Mouse (Mus musculus) liver, embryonic 16.5 days (tissue): ENCODE measurements around the gene Dmbt1. TPM values are rescaled to one million over a fixed set of nuclear protein-coding genes. Genes with fewer than 3 reads are reported as not detected.

ENCODE experiments used
- ATAC-seq: fragments of 200-750 bp; cut with Nextera tagmentation; 2 replicates; pipeline ENCODE4 v1.8.0; 2017; ENCODE audit warnings: low read depth, mild to moderate bottlenecking, moderate number of reproducible peaks, moderate library complexity
- H3K27ac ChIP-seq: fragments of 300-500 bp; sonication (generic); 2 replicates; pipeline ENCODE4 v1.5.1; 2014; ENCODE audit warnings: mild to moderate bottlenecking, low read length
- H3K27me3 ChIP-seq: fragments of 300-500 bp; sonication (generic); 2 replicates; pipeline ENCODE4 v1.6.1; 2014; ENCODE audit warnings: low read depth, low read length, mixed read lengths; ENCODE audit not compliant: control insufficient read depth, insufficient read depth
- H3K36me3 ChIP-seq: fragments of 300-500 bp; sonication (generic); 2 replicates; pipeline ENCODE4 v1.6.1; 2014; ENCODE audit warnings: mild to moderate bottlenecking; ENCODE audit not compliant: control insufficient read depth, insufficient read depth
- H3K4me1 ChIP-seq: fragments of 300-500 bp; sonication (generic); 2 replicates; pipeline ENCODE4 v1.6.1; 2014; ENCODE audit warnings: low read depth, low read length, mixed read lengths; ENCODE audit not compliant: control insufficient read depth
- H3K4me2 ChIP-seq: fragments of 300-500 bp; sonication (generic); 2 replicates; pipeline ENCODE4 v1.6.1; 2014; ENCODE audit warnings: low read depth, low read length, mixed read lengths
- H3K4me3 ChIP-seq: fragments of 300-500 bp; sonication (generic); 2 replicates; pipeline ENCODE4 v1.5.1; 2014; ENCODE audit warnings: low read depth, mild to moderate bottlenecking, low read length
- H3K9ac ChIP-seq: fragments of 300-500 bp; sonication (generic); 2 replicates; pipeline ENCODE4 v1.6.1; 2014; ENCODE audit warnings: low read depth, low read length
- H3K9me3 ChIP-seq: fragments of 300-500 bp; sonication (generic); replicated peaks from 2 replicates; pipeline ENCODE4 v1.6.1; 2016; ENCODE audit warnings: low read length; ENCODE audit not compliant: control insufficient read depth
- WGBS: fragments of 180-500 bp; shearing (Covaris S2); extraction: QIAGEN DNeasy Blood & Tissue Kit; methylation state at CpG from one replicate; pipeline ENCODE4 v1.1.7; 2014; ENCODE audit not compliant: insufficient replicate concordance; 5-methylcytosine and 5-hydroxymethylcytosine counted together
- polyA plus RNA-seq: library from polyadenylated mRNA; unstranded; fragments of >200 nt; fragmentation: Nextera tagmentation; extraction: Ambion mirVana; gene quantifications from 2 replicates; pipeline ENCODE4 v1.2.1, GENCODE M21; 2015

Dmbt1 gene
- polyA plus RNA-seq, result 3.9 TPM in 1 of 2 replicates, not detected in the other

DNA sequence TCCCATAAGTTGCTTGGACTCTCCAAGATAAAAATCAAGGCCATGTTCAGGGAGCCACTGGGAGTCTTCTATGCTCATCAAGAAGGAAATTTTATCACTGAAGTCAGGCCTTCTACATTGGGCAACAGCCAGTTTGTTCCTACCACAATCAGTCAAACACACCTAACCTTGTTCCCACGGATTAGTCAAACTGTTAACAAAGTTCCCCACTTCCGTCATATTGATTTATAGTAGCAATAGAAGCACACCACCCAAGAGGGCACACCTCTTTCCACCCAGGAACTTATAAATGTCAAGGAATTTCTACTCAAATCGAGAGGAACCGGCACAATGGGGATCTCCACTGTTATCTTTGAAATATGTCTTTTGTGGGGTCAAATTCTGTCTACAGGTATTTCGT, at the start of gene Dmbt1:
Gene Dmbt1 (plus strand): TSS at position 299 of the 400 bp plus-strand sequence.
- Histone ChIP-seq H3K4me3 (no peak within 1 kb of the TSS), H3K4me2 (no peak within 1 kb of the TSS), H3K9ac (no peak within 1 kb of the TSS), H3K27me3 (no peaks in the 10 kb centered on the region), H3K27ac (no peak within 1 kb of the TSS), H3K9me3 (no peaks in the 10 kb centered on the region), H3K4me1 (no peaks in the 10 kb centered on the region), H3K36me3 (no peaks in the 10 kb centered on the region)
- ATAC-seq, result no peak
- WGBS, result 54% methylated on average over 5 of the region's 5 CpGs

DNA sequence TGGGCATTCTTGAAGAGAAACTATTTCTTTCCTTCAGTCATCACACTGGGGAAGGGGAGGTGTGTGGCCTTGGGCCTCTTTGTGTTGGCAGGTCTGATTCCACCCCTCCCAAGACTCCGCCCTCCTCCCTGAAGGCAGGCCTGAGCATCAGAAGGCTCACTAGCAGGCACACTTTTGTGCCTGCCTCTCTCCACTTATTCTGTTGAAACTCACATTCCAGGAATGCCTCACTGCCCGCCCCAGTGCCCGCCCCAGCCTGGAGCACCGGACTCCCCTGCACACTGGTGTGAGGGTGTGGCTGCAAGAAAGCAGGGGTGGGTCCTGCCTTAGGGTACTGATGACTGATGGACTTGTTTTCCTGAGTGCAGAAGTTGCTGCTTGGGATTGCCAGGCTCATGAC, 49.5 kb upstream of the Dmbt1 start:
- H3K27ac ChIP-seq, result no peak overlapping the region
- WGBS, result 56% methylated on average over 4 of the region's 4 CpGs
- H3K4me1 ChIP-seq, result no peaks in the 10 kb centered on the region
- H3K27me3 ChIP-seq, result no peaks in the 10 kb centered on the region
- H3K36me3 ChIP-seq, result no peaks in the 10 kb centered on the region
- H3K9me3 ChIP-seq, result no peaks in the 10 kb centered on the region
- ATAC-seq, result no peak
- no peak overlapping the region for H3K9ac ChIP-seq
- no peak overlapping the region for H3K4me3 ChIP-seq
- H3K4me2 ChIP-seq, result no peak overlapping the region

DNA sequence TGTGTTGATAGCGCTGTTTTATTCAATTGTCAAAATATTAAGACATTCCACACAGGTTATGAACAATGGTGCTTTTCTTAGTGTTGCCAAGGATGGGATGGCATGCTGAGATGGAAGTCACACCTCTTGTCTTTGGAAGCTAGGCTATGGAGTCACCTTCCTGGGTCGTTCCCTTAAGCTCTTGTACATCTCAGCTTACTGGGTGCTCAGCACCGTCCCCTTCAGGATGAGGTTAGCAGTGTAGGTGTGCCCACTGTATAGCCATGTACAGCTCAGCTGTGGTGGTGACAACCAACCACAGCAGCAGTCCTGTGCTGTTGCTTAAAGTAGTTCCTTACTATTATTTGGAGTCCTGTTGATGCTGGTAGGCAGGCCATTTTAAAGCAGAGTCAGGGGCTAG, 49.0 kb upstream of the Dmbt1 start:
- no peaks in the 10 kb centered on the region for H3K36me3 ChIP-seq
- no peaks in the 10 kb centered on the region for H3K27me3 ChIP-seq
- no peak overlapping the region for H3K27ac ChIP-seq
- no peak overlapping the region for H3K9ac ChIP-seq
- WGBS, result 45% methylated on average over 3 of the region's 3 CpGs
- no peak overlapping the region for H3K4me2 ChIP-seq
- no peaks in the 10 kb centered on the region for H3K4me1 ChIP-seq
- no peak for ATAC-seq
- no peak overlapping the region for H3K4me3 ChIP-seq
- no peaks in the 10 kb centered on the region for H3K9me3 ChIP-seq

DNA sequence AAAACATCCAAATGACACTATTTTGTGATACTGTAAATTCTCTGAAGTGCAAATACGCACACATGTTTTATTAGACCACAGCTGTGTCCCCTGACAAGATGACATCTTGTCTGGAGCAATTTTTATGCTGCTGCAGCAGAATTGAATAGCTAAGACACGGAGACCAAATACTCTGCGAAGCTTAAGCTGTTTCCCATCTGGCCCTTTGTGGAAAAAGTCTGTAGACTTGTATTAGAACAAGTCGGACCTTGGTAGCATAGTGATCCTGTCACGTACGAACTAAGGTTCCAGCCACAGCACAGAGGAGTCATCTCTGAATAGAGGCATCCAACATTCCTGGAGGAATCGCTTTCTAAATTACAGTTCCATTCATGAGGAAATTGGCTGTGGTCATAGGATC, 47.6 kb upstream of the Dmbt1 start:
- no peak overlapping the region for H3K9ac ChIP-seq
- 77% methylated on average over 7 of the region's 7 CpGs for WGBS
- ATAC-seq, result no peak
- H3K4me2 ChIP-seq, result no peak overlapping the region
- no peaks in the 10 kb centered on the region for H3K9me3 ChIP-seq
- no peak overlapping the region for H3K4me3 ChIP-seq
- H3K27me3 ChIP-seq, result no peaks in the 10 kb centered on the region
- H3K27ac ChIP-seq, result no peak overlapping the region
- no peaks in the 10 kb centered on the region for H3K4me1 ChIP-seq
- no peaks in the 10 kb centered on the region for H3K36me3 ChIP-seq

DNA sequence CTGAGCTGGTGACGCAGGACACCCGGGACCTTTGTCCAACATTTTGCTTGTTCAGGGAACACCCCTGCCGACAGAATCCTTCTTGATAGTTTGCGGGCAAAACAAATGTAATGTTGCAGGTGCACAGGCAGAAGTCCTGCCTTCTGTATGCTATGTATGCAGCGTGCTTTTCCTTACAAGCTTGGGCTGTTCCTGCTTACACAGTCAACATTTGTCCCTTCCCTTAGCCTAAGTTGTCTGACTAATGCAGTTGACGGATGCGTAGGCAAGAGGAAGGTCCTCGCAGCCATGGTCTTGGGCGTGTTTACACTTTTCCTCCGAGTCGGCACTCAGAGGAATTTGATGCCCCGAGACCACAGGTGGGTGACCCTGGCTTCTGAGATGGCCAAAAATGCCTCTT, 46.7 kb upstream of the Dmbt1 start:
- 66% methylated on average over 12 of the region's 12 CpGs for WGBS
- ATAC-seq, result no peak
- H3K27ac ChIP-seq, result no peak overlapping the region

DNA sequence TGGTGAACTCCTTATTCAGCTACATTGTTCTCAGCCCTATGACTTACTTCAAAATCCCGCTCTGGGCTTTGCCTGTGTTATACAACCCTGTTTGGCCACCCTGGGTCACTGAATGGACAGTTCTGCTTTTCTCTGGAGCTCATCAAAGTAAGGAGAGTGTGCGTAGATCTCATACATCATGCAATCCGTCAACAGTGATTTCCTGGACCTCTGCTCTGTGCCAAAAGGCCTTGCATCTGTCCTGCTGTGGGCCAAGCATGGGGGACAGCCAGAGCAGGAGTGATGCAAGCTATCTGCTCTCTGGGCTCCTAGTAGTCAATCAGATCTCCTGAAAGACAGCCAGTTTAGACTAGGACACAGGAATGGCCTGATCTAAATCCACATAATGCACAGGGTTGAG, 46.1 kb upstream of the Dmbt1 start:
- Histone ChIP-seq H3K36me3 (no peaks in the 10 kb centered on the region), H3K4me3 (no peak overlapping the region), H3K27me3 (no peaks in the 10 kb centered on the region), H3K4me1 (no peaks in the 10 kb centered on the region), H3K9ac (no peak overlapping the region), H3K4me2 (no peak overlapping the region), H3K9me3 (no peaks in the 10 kb centered on the region), H3K27ac (no peak overlapping the region)
- 47% methylated on average over 3 of the region's 3 CpGs for WGBS
- ATAC-seq, result no peak

More for the DNA sequence above, 46.7 kb upstream of the Dmbt1 start:
- H3K4me1 ChIP-seq, result no peaks in the 10 kb centered on the region
- no peak overlapping the region for H3K4me3 ChIP-seq
- no peak overlapping the region for H3K9ac ChIP-seq
- no peak overlapping the region for H3K4me2 ChIP-seq
- no peaks in the 10 kb centered on the region for H3K36me3 ChIP-seq
- H3K27me3 ChIP-seq, result no peaks in the 10 kb centered on the region
- no peaks in the 10 kb centered on the region for H3K9me3 ChIP-seq

DNA sequence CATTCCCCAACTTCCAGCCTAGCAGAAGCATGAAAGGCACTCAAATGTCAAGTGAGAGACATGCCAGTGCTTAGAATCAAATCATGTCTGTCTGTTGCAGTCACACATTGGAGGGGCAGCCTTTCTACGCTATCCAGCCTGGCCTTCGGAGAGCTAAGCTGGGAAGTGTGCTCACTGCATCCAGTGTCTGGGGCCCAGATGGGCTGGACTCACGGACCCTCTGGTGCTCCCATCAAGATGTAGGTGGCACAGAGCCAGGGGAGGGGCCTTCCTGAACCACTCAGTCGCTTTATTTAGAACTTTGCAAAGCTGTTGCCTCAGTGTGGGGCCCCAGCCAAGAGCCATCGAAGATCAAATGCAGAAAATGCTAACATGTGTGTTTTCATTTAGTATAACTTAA, 43.7 kb upstream of the Dmbt1 start:
- no peak overlapping the region for H3K9ac ChIP-seq
- H3K9me3 ChIP-seq, result no peaks in the 10 kb centered on the region
- H3K36me3 ChIP-seq, result no peaks in the 10 kb centered on the region
- no peaks in the 10 kb centered on the region for H3K27me3 ChIP-seq
- no peaks in the 10 kb centered on the region for H3K4me1 ChIP-seq
- no peak overlapping the region for H3K27ac ChIP-seq
- WGBS, result 54% methylated on average over 5 of the region's 5 CpGs
- no peak overlapping the region for H3K4me2 ChIP-seq
- no peak for ATAC-seq
- no peak overlapping the region for H3K4me3 ChIP-seq

DNA sequence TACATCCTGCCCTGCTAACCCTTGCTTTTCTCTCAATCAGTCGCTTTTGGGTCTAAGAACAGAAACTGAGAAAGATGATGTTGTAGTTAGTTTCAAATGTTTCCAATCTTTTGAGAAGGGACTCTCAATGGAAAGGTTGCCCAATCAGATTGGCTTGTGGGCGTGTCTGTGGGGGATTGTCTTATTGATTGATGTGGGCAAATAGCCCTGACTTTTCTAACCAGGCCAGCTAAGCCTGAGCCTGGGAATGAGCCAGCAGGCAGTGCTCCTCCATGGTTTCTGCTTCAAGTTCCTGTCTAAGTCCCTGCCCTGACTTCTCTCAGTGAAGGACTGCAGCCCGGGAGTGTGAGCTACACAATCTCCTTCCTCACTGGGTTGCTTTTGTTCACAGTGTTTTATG, 42.5 kb upstream of the Dmbt1 start:
- no peaks in the 10 kb centered on the region for H3K4me1 ChIP-seq
- WGBS, result 36% methylated on average over 3 of the region's 3 CpGs
- no peak for ATAC-seq

DNA sequence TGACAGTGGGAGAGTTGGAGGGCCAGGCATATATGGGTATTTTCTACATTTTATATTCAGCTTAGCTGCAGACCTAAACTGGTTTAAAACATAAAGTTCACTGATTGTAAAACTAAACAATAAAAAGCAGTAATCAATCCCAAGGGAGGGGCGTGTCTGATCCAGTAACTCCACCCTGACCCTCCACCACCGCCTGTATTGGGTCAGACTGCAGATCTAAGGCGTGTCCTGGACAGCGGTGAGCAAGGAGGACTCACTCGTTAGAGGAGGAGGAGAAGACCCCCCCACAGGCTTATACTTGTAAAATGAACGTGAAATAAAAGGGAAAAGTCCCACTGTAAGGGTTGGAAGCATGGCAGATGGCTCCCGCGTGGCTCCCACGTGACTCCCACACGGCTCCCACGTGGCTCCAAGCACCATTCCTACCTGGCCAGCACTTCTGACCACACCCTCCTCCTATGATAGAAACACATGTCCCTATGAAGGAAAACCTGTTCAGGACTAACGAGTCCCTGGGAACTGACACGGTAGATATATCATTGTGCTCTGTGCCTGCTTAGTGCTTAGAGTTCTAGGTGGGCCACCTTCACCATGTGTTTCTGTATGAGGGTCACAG, 40.6 kb upstream of the Dmbt1 start:
- 69% methylated on average over 13 of the region's 13 CpGs for WGBS
- Histone ChIP-seq H3K9me3 (no peaks in the 10 kb centered on the region), H3K4me2 (no peak overlapping the region), H3K27ac (no peak overlapping the region), H3K4me1 (no peaks in the 10 kb centered on the region), H3K27me3 (no peaks in the 10 kb centered on the region), H3K36me3 (no peaks in the 10 kb centered on the region), H3K4me3 (no peak overlapping the region), H3K9ac (no peak overlapping the region)
- ATAC-seq, result no peak

More for the DNA sequence above, 42.5 kb upstream of the Dmbt1 start:
- Histone ChIP-seq H3K27ac (no peak overlapping the region), H3K27me3 (no peaks in the 10 kb centered on the region), H3K9ac (no peak overlapping the region), H3K36me3 (no peaks in the 10 kb centered on the region), H3K4me3 (no peak overlapping the region), H3K4me2 (no peak overlapping the region), H3K9me3 (no peaks in the 10 kb centered on the region)
